Mouse (Mus musculus): ENCODE measurements around the gene Strn4.

Strn4 gene

GRCm38 (mm10) chr7:16876006-16876405, 60.3 kb downstream of the Strn4 start:
- no peak for DNase-seq (ENCODE audit: low spot score)

GRCm38 (mm10) chr7:16876608-16877007, 60.9 kb downstream of the Strn4 start:
- no peak for DNase-seq (ENCODE audit: low spot score)

DNA sequence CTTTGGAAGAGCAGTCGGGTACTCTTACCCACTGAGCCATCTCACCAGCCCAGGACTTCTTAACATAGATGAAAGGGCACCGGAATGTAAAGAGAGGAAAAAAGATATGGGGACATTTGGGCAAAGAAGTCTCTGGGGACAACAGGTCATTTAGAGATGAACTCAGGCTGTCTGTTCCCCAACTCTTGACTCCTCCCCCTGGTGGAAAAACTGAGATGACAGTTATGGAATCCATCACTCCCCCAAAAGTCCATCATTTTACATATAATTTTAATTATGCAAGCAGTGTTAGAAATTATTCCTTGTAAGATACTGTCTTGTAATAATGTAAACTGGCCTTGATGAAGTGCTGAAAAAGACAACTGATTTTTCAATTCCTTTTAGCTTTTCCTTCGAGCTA, 62.0 kb downstream of the Strn4 start:
- DNase-seq (ENCODE audit: low spot score): no peak

- no peak for DNase-seq (ENCODE audit: low spot score)
Measured at GRCm38 (mm10) chr7:16879796-16880547, 64.3 kb downstream of the Strn4 start.

GRCm38 (mm10) chr7:16880615-16881014, 64.9 kb downstream of the Strn4 start:
- no peak for DNase-seq (ENCODE audit: low spot score)

DNA sequence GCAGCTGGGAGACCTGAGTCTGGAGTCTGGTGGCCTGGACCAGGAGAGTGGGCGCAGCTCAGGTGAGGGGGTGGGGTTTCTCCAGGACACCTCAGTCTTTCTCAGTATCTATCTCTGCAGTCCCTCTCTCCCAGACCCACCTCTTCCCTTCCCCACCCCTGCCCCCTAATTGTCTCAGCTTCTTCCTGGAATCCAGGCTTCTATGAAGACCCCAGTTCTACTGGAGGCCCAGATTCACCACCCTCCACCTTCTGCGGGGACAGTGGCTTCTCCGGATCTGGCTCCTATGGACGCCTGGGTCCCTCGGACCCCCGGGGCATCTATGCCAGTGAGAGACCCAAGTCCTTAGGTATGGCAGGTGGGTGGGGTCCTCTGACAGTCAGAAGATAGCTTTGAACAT, 67.5 kb downstream of the Strn4 start:
- no peak for DNase-seq (ENCODE audit: low spot score)

- no peak for DNase-seq (ENCODE audit: low spot score)
Measured at GRCm38 (mm10) chr7:16884334-16884733, 68.6 kb downstream of the Strn4 start.

DNA sequence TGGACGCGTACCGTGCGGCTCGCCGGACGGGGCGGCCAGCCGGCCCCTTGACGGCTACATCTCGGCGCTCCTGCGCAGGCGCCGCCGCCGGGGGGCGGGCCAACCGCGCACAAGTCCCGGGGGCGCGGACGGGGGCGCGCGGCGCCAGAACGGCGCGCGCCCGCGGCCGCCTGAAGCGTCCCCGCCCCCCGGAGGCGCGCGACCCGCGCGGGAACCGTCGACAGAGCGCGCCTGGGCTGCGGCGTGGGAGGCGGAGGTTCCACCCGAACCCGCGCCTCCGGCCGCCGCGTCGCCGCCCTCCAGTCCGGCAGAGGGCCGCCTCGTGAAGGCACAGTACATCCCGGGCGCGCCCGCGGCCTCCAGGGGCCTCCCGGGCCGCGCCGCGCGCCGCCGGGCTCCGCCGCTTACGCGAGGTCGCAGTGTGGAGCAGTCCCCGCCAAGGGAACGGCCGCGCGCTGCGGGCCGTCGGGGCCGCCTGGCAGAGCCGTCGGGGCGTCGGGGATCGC, 69.6 kb downstream of the Strn4 start:
- DNase-seq (ENCODE audit: low spot score): no peak

DNA sequence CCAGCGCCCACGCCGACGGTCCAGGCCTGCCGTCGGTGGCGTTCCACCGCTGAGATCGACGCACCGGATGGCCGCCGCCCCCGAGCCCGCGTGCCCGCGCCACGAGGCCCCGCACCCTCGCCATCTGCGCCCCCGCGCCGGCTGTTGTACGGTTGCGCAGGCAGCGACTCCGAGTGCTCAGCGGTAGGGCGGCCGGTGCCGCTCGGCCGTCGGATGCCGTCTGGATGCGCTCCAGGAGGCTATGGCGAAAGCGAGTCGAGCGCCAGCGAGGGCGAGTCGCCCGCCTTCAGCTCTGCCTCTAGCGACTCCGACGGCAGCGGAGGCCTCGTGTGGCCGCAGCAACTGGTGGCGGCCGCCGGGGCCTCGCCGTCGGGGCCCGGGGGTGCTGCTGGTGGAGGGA, 70.2 kb downstream of the Strn4 start:
- no peak for DNase-seq (ENCODE audit: low spot score)

All from adipocyte (in vitro differentiated cells).